Mouse (Mus musculus): ENCODE measurements at regions not wholly inside any gene's neighbourhood (a gene's known extent, or its start where the extent isn't known, plus 50 kb on each side); places are given as distances from the start of the nearest gene placed in this dataset.

GRCm38 (mm10) chr12:27089206-27089605, 253.2 kb downstream of the Sox11 start:
- no peaks in the 10 kb centered on the region for H3K27me3 ChIP-seq (replicated peaks)
- no peaks in the 10 kb centered on the region for H3K4me1 ChIP-seq (ENCODE audit: control insufficient read depth in 1 of 2, insufficient read depth in 2 of 2)
- no peak for DNase-seq (ENCODE audit: extremely low read depth)
- no peak overlapping the region for H3K27ac ChIP-seq (ENCODE audit: insufficient read depth, low read depth)
- in situ Hi-C loops (cut with MboI; ENCODE audit: low pct_ligation_motif_present, low pct_unique_long_range_greater_than_20kb, low sequenced_read_pairs) (no loop called here), dilution Hi-C loops (cut with MboI; ENCODE audit: extremely low pct_ligation_motif_present, extremely low pct_unique_long_range_greater_than_20kb, low sequenced_read_pairs) (no loop called here)
- no peaks in the 10 kb centered on the region for H3K36me3 ChIP-seq (replicated peaks in 1 of 2; ENCODE audit: control insufficient read depth in 1 of 2, insufficient read depth in 1 of 2, low read length in 1 of 2)
- H3K4me3 ChIP-seq (replicated peaks in 1 of 3; ENCODE audit: low read depth in 2 of 3, low read length in 2 of 3, poor library complexity in 1 of 3), result no peak overlapping the region
- no peak for TF ChIP-seq MXI1 (IDR thresholded peaks at IDR 0.05; ENCODE audit: low read depth, low read length)
- TF ChIP-seq RAD21 (IDR thresholded peaks at IDR 0.05; ENCODE audit: low read depth, low read length), result no peak
- TF ChIP-seq RCOR1 (conservative IDR thresholded peaks at IDR 0.05; ENCODE audit: low read depth, low read length), result no peak
- no peak for TF ChIP-seq E2F4 (IDR thresholded peaks at IDR 0.05; ENCODE audit: insufficient replicate concordance, low read depth, low read length)
- TF ChIP-seq NELFE (IDR thresholded peaks at IDR 0.05; ENCODE audit: low read depth, low read length), result no peak
- no peak for TF ChIP-seq NRF1 (IDR thresholded peaks at IDR 0.05; ENCODE audit: low read depth, low read length)
- no peak for TF ChIP-seq ZNF384 (IDR thresholded peaks at IDR 0.05; ENCODE audit: low read depth, low read length)
- no peak for TF ChIP-seq SIN3A (IDR thresholded peaks at IDR 0.05; ENCODE audit: low read length)
- no peak for TF ChIP-seq ETS1 (conservative IDR thresholded peaks at IDR 0.05; ENCODE audit: low read depth, low read length)
- no peak for TF ChIP-seq ZKSCAN1 (IDR thresholded peaks at IDR 0.05; ENCODE audit: borderline replicate concordance, low read depth, low read length)
- no peak for TF ChIP-seq TBP (conservative IDR thresholded peaks at IDR 0.05; ENCODE audit: low read depth, low read length)
- TF ChIP-seq ZMIZ1 (IDR thresholded peaks at IDR 0.05; ENCODE audit: low read depth, low read length), result no peak
- no peak for TF ChIP-seq KAT2A (IDR thresholded peaks at IDR 0.05; ENCODE audit: insufficient replicate concordance, low read length)
- TF ChIP-seq CTCF (conservative IDR thresholded peaks at IDR 0.05 in 1 of 2, IDR thresholded peaks at IDR 0.05 in 1 of 2; ENCODE audit: low read depth in 2 of 2, low read length in 2 of 2), result no peak
- no peak for TF ChIP-seq ELF1 (IDR thresholded peaks at IDR 0.05; ENCODE audit: low read depth, low read length)
- TF ChIP-seq CHD1 (IDR thresholded peaks at IDR 0.05; ENCODE audit: low read depth, low read length), result no peak
- H3K4me2 ChIP-seq (ENCODE audit: insufficient read depth, low read depth, poor library complexity, severe bottlenecking), result no peak overlapping the region
- H3K9me3 ChIP-seq (replicated peaks; ENCODE audit: low read length), result peaks cover 59% of the 10 kb centered on the region
- no peak overlapping the region for H3K9ac ChIP-seq (ENCODE audit: insufficient read depth, low read depth)
- no peaks in the 10 kb centered on the region for H3K79me2 ChIP-seq (replicated peaks; ENCODE audit: control insufficient read depth, extremely low read depth, insufficient read depth, poor library complexity, severe bottlenecking)

- peaks cover 66% of the 10 kb centered on the region for H3K9me3 ChIP-seq (replicated peaks; ENCODE audit: low read length)
- no peak overlapping the region for H3K27ac ChIP-seq (ENCODE audit: insufficient read depth, low read depth)
- no peak overlapping the region for H3K9ac ChIP-seq (ENCODE audit: insufficient read depth, low read depth)
- no peaks in the 10 kb centered on the region for H3K4me1 ChIP-seq (ENCODE audit: control insufficient read depth in 1 of 2, insufficient read depth in 2 of 2)
- in situ Hi-C loops (cut with MboI; ENCODE audit: low pct_ligation_motif_present, low pct_unique_long_range_greater_than_20kb, low sequenced_read_pairs), result no loop called here
- no peak overlapping the region for H3K4me2 ChIP-seq (ENCODE audit: insufficient read depth, low read depth, poor library complexity, severe bottlenecking)
- H3K4me3 ChIP-seq (replicated peaks in 1 of 3; ENCODE audit: low read depth in 2 of 3, low read length in 2 of 3, poor library complexity in 1 of 3), result no peak overlapping the region
- H3K36me3 ChIP-seq (replicated peaks in 1 of 2; ENCODE audit: control insufficient read depth in 1 of 2, insufficient read depth in 1 of 2, low read length in 1 of 2), result no peaks in the 10 kb centered on the region
- DNase-seq (ENCODE audit: extremely low read depth), result no peak
- no peaks in the 10 kb centered on the region for H3K27me3 ChIP-seq (replicated peaks)
- no peaks in the 10 kb centered on the region for H3K79me2 ChIP-seq (replicated peaks; ENCODE audit: control insufficient read depth, extremely low read depth, insufficient read depth, poor library complexity, severe bottlenecking)
- dilution Hi-C loops (cut with MboI; ENCODE audit: extremely low pct_ligation_motif_present, extremely low pct_unique_long_range_greater_than_20kb, low sequenced_read_pairs), result no loop called here
- TF ChIP-seq MAX (IDR thresholded peaks at IDR 0.05; ENCODE audit: low read length), result no peak
- no peak for TF ChIP-seq MEF2A (IDR thresholded peaks at IDR 0.05; ENCODE audit: borderline replicate concordance, low read depth, low read length)
- TF ChIP-seq RCOR1 (conservative IDR thresholded peaks at IDR 0.05; ENCODE audit: low read depth, low read length), result no peak
- TF ChIP-seq USF1 (IDR thresholded peaks at IDR 0.05; ENCODE audit: low read depth, low read length), result no peak
- no peak for TF ChIP-seq RAD21 (IDR thresholded peaks at IDR 0.05; ENCODE audit: low read depth, low read length)
- TF ChIP-seq MYC (IDR thresholded peaks at IDR 0.05; ENCODE audit: low read depth, low read length), result no peak
- TF ChIP-seq TCF12 (IDR thresholded peaks at IDR 0.05; ENCODE audit: low read depth, low read length), result no peak
- TF ChIP-seq UBTF (IDR thresholded peaks at IDR 0.05; ENCODE audit: low read depth, low read length), result no peak
- no peak for TF ChIP-seq TBP (conservative IDR thresholded peaks at IDR 0.05; ENCODE audit: low read depth, low read length)
- no peak for TF ChIP-seq CHD1 (IDR thresholded peaks at IDR 0.05; ENCODE audit: low read depth, low read length)
- no peak for TF ChIP-seq ZKSCAN1 (IDR thresholded peaks at IDR 0.05; ENCODE audit: borderline replicate concordance, low read depth, low read length)
- no peak for TF ChIP-seq JUN (IDR thresholded peaks at IDR 0.05; ENCODE audit: insufficient read depth, low read depth, low read length)
- no peak for TF ChIP-seq CHD2 (IDR thresholded peaks at IDR 0.05; ENCODE audit: low read length)
- no peak for TF ChIP-seq SMC3 (IDR thresholded peaks at IDR 0.05; ENCODE audit: low read depth, low read length)
- no peak for TF ChIP-seq POLR2A (IDR thresholded peaks at IDR 0.05; ENCODE audit: low read depth, low read length)
- TF ChIP-seq POLR2AphosphoS2 (IDR thresholded peaks at IDR 0.05; ENCODE audit: low read depth, low read length), result no peak
- TF ChIP-seq E2F4 (IDR thresholded peaks at IDR 0.05; ENCODE audit: insufficient replicate concordance, low read depth, low read length), result no peak
Measured at GRCm38 (mm10) chr12:27085890-27086289, 256.5 kb downstream of the Sox11 start.
